In genomic region chr12:32379731-32380130, GRCm38 (mm10) we compare ENCODE assay signal across 8 mouse cellular contexts. TPM values are rescaled to one million over a fixed set of nuclear protein-coding genes. Genes with fewer than 3 reads are reported as not detected.
DNase-seq lines count a peak whose midpoint lies in the region; ATAC-seq and TF ChIP-seq lines count a peak whose summit lies in the region.

No protein-coding gene starts in this region.

- H3K27ac ChIP-seq in testis, adult 2 months (ENCODE audit: control insufficient read depth, insufficient read depth, low read depth, low read length) = peak overlapping the region; percentile 94; the same call in 1 of the 2 replicates
- H3K27ac ChIP-seq in liver, embryonic 11.5 days (ENCODE audit: low read depth, low read length) = peak overlapping the region; percentile 98

- peaks cover 3% of the 10 kb centered on the region for H3K4me1 ChIP-seq in testis, adult 2 months (ENCODE audit: control insufficient read depth, insufficient read depth, low read length)
- H3K4me1 ChIP-seq in liver, embryonic 11.5 days (replicated peaks; ENCODE audit: control insufficient read depth, insufficient read depth, low read length) = 0 out of 2 replicates have a peak, but pooled peaks cover 5% of the 10 kb centered on the region

- H3K9ac ChIP-seq in liver, embryonic 11.5 days (ENCODE audit: low read depth, low read length) = peak overlapping the region; percentile 96

- peak overlapping the region; percentile 95 for H3K4me3 ChIP-seq in testis, adult 2 months (ENCODE audit: control insufficient read depth, low read depth, low read length)
- H3K4me3 ChIP-seq in liver, embryonic 11.5 days (ENCODE audit: low read depth, low read length) = peak overlapping the region; percentile 90

- no peaks in the 10 kb centered on the region for H3K27me3 ChIP-seq in testis, adult 2 months (ENCODE audit: control insufficient read depth, insufficient read depth, low read length)
- H3K27me3 ChIP-seq in liver, embryonic 11.5 days (replicated peaks; ENCODE audit: control insufficient read depth, insufficient read depth, low read length) = no peaks in the 10 kb centered on the region

- peak overlapping the region; percentile 79 for H3K4me2 ChIP-seq in liver, embryonic 11.5 days

- TF ChIP-seq POLR2A in testis, adult 2 months (IDR thresholded peaks at IDR 0.05; ENCODE audit: control insufficient read depth, low read depth, low read length) = no peak; the same call in 1 of the 2 replicates

- ATAC-seq in frontal cortex, adult (ENCODE audit: low TSS enrichment) = peak; percentile 6; the same call in 1 of the 2 replicates
- ATAC-seq in liver, embryonic 11.5 days (replicated peaks; ENCODE audit: low FRiP score) = peak; percentile 16; the same call in 1 of the 2 replicates

- H3K36me3 ChIP-seq in testis, adult 2 months (ENCODE audit: control insufficient read depth, insufficient read depth, low read length) = no peaks in the 10 kb centered on the region
- H3K36me3 ChIP-seq in liver, embryonic 11.5 days (ENCODE audit: control insufficient read depth, insufficient read depth, low read length) = no peaks in the 10 kb centered on the region

- DNase-seq in frontal cortex, adult 2 months (ENCODE audit: extremely low spot score in 1 of 2, low spot score in 1 of 2) = no peak
- DNase-seq in testis, postnatal 10 days (ENCODE audit: low spot score) = no peak
- no peak for DNase-seq in liver, embryonic 11.5 days (ENCODE audit: low spot score)
- DNase-seq in urinary bladder, postnatal 25 days (ENCODE audit: low spot score) = no peak
- DNase-seq in right cerebral cortex, postnatal 14 days = no peak
- no peak for DNase-seq in retina, embryonic 14.5 days (ENCODE audit: low spot score)

- no peak for TF ChIP-seq CTCF in testis, adult 2 months (IDR thresholded peaks at IDR 0.05; ENCODE audit: control insufficient read depth, insufficient read depth, insufficient replicate concordance, low read depth, low read length)

- no peaks in the 10 kb centered on the region for H3K9me3 ChIP-seq in liver, embryonic 11.5 days (ENCODE audit: control insufficient read depth, low read length)

- 2% methylated on average over 28 of the region's 28 CpGs for WGBS in liver, embryonic 11.5 days

RNA-seq across cellular contexts. Expression of gene Ccdc71l, which starts 1.2 kb away (rescaled TPM):
- 8.1 and 8.7 TPM in 2 replicates for polyA plus RNA-seq in frontal cortex, adult 2 months (2012; rRNA removed)
- polyA plus RNA-seq in testis, adult 2 months (2012; rRNA removed) = 2.6 and 2.8 TPM in 2 replicates
- polyA plus RNA-seq in liver, embryonic 11.5 days (2014; fragmentation: Nextera tagmentation; extraction: Ambion mirVana) = 5.5 and 5.8 TPM in 2 replicates
